Mouse (Mus musculus): Measurements from ENCODE around the gene Nip7.

DNA sequence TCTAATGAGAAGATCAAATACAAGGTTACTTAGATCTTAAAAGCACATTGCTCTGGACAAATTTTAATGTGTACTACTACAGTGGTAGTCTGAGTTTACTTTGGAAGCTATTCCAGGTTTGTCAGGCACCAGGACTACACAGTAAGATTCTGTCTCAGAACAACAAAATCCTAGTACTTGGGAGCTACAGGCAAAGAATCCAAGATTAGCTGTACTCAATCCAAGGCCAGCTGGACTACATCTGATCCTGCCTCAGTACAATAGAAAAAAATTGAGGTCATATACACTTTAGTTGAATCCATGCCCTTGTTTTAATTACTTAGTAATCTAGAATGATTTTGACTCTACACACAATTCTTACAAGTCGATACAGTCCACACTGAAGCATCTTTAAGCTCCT lies 41.8 kb upstream of the Nip7 start:
- TF ChIP-seq CTCF (conservative IDR thresholded peaks at IDR 0.05; ENCODE audit: low read length): no peak
- no peak for TF ChIP-seq NANOG (IDR thresholded peaks at IDR 0.05; ENCODE audit: borderline replicate concordance, low read length)

All from E14TG2a.4 (cell line).